Mouse (Mus musculus): ENCODE measurements around the gene Fbxw9.

Fbxw9 gene

GRCm38 (mm10) chr8:85086238-85086637 is 26.4 kb downstream of the Fbxw9 start:
- DNase-seq: no peak

DNA sequence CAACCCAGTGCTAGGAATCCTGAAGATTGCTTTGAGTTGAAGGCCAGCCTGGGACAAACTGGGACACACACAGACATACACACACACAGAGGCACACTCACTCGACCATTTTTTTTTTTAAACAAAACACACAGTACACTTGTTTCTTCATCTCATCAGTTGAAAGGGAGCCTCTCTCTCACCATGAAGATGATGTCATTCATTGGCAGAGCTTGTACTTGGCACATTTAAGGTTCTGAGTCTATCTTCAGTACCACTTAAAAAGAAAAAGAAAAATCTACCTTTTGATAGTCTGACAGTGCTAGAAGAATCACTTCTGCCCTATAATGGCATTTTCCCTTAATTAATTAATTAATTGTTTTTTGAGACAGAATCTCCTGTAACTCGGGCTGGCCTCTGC is 28.9 kb downstream of the Fbxw9 start:
- no peak for DNase-seq

GRCm38 (mm10) chr8:85090856-85091255 is 31.0 kb downstream of the Fbxw9 start:
- DNase-seq: no peak

GRCm38 (mm10) chr8:85091526-85092090 is 31.8 kb downstream of the Fbxw9 start:
- DNase-seq: no peak

DNA sequence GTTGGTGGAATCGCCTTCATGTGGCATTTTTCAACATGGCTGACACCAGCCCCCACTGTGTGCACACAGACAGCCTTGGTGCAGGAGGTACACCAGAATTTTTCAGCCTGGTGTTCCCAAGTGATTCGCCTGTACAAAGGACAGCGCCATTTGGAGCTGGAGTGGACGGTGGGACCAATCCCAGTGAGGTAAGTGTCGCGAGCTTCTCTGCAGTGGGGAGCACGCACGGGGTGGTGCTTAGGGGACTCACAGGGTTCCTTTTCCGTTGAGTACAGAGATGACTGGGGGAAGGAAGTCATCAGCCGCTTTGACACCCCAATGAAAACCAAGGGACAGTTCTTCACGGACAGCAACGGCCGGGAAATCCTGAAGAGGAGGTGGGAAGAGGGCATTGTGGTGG is 35.2 kb downstream of the Fbxw9 start:
- DNase-seq: no peak

- no peak for DNase-seq
Measured at GRCm38 (mm10) chr8:85095566-85095965, 35.7 kb downstream of the Fbxw9 start.

- DNase-seq: no peak
Measured at GRCm38 (mm10) chr8:85096196-85096595, 36.3 kb downstream of the Fbxw9 start.

- DNase-seq: no peak
Measured at GRCm38 (mm10) chr8:85096850-85097249, 37.0 kb downstream of the Fbxw9 start.

DNA sequence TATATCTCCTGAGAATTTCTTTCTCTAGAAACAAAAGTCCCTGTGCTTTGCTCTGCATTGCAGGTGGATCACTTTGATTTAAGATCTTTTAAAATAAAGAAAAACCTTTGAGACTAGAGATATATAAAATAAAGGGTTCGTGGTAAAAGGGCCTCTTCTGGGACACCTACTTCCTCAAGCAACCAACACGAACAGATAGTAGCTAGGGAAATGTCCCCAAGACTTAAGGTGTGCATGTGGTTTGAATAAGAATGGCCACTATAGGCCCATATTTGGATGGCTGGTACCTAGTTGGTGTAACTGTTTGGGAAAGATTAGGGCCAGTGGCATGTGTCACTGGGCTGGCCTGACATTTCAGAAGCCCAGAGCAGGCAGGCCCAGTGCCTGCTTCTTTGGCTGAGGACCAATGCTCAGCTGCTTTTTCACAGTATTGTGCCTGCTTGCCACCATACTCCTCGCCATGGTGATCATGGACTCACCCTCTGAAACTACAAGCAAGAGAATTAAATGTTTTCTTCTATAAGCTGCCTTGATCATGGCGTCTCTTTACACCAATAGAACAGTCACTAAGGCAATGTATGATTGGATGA is 40.3 kb downstream of the Fbxw9 start:
- DNase-seq: no peak

DNA sequence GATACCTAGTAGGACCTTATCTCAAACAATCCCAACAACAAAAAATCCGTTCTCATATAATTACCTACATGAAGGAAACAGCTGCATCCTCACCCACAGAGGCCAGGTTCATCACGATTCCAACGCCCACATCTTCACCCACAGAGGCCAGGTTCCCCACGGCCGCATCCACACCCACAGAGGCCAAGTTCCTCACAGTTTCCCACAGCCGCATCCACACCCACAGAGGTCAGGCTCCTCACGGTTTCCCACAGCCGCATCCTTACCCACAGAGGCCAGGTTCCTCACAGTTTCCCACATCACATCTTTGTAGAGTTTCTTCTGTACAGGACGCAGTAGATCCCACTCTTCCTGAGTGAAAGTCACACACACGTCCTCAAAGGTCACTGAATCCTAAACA is 53.4 kb downstream of the Fbxw9 start:
- no peak for DNase-seq

DNA sequence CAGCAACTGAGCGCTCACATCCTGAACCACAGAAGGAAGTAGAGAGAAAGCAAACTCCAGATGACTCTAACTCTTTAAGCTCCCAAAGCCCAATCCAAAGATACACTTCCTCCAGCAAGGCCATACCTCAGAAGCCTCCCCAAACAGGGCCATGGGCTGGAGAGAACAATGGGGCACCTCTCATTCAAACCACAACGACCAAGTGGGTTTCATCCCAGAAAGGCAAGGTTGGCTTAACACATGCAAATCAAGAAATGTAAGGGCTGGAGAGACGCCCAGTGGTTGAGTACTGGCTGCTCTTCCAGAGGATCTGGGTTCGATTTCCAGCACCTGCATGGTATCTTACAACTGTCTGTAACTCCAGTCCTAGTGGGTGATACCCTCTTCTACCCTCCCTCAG is 55.6 kb downstream of the Fbxw9 start:
- DNase-seq: no peak
